Mouse (Mus musculus): ENCODE results near the gene Mapk8ip1. TPM values are rescaled to one million over a fixed set of nuclear protein-coding genes. Genes with fewer than 3 reads are reported as not detected.
A peak's percentile ranks its signal among the peaks of the same experiment; 100 is the strongest.

Gene Mapk8ip1
- total RNA-seq, 2 experiments from 2014 or later, result 24.1 to 27.2 TPM

DNA sequence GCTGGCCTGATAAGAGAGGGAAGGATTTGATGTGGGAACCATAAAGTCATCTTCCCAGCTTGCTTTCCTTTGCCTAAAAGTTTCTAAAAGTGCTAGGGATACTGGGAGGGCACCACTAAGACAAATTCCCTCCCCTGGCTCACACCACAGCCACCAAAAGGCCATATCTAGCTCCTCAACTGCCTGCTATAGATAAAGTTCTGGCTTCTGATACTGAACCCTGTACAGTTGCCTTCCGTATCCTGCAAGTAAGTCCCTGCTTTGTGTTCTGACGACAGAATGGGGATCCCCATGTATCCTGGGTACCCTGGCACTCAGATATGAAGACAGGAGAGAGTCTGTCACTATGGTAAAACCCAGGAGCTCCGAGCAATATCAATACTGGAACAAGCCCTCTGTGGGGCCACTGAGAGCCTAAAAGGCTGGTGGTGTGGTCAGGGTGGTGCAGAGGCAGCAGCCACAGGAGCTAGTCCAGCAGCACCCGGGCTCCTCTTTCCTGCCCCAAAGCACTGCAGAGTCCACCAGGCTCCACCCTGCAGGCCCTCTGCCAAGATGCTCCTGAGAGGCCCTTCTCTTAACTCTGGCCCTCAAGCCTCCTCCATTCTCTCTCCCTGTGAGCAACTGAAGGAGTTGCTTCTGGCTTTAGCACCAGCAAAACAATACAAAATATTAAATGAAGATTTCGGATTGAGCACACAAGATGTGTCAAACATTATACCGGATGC, 10.7 kb downstream of the Mapk8ip1 start:
- peak; percentile 55 for DNase-seq

DNA sequence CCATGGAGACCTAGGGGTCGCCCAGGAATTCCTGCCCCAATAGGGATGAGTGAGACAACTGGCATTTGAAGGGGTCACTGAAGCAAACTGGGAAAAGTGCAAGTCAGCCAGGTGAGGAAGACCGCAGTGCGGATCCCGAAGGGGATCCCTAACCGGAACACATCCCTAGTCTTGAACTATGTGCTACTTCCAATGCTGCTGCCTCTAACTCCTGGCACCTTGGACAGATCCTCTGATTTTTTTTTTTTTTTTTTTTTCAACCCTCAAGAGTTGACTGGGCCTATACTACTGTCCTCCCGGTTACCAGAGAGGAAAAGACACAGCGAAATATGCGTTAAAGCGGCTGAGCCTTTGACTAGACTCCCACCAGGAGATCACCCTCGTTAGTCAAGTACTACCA, 11.4 kb downstream of the Mapk8ip1 start:
- no peak for DNase-seq

DNA sequence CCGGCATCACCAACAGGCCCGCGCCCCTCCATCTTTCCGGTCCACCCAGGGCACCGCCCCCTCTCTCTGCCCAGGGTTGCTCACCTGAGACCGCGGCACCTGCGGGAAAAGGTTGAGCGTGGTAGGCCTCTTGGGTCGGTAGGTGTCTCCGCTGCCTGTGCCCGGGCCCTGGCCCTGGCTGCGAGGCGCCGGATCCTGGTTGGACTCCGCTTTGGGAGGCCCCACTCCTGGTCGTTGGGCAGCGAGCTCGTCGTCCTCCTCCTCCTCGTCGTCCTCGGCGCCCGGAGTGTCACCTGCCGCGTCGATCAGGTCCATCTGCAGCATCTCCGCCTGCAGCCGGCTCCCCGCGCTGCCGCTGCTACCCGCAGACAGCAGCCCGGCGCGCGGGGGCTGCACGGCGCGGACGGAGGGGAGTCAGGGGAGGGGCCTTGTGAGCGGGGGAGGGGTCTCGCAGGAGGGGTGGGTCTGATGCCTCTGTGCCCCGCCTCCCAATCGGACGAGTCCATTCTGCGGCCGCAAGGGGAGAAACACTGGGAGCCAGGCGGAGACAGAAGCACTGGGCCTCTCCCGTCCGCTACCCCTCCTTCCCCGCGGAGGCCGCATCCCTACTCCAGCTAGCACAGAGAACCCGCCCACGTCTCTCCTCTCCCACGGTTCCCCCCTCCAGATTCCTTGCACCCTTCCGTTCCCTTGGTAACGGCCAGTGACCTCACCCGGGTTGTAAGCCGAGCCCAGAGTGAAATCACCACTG, 12.0 kb downstream of the Mapk8ip1 start:
- peak; percentile 69 for DNase-seq

DNA sequence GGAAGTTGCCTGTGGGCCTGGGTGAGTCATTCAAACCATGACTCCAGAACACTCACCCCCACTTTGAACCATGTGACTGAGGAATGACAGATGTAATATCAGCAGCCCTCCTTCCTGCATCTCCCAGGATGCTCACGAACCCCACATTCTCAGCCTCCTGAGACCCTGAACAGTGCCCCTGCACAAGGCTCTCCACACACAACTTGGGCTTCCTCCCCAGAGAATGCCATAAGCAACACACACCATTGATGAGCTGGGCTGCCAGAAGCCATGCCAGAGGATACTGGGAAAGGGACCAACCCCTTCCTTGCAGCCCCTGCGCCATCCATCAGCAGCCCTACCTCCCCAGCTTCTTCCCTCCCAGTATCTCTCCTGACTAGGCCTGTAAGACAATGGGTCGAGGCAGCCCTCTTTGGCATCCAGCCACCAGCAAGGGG, 13.0 kb downstream of the Mapk8ip1 start:
- DNase-seq, result no peak

DNA sequence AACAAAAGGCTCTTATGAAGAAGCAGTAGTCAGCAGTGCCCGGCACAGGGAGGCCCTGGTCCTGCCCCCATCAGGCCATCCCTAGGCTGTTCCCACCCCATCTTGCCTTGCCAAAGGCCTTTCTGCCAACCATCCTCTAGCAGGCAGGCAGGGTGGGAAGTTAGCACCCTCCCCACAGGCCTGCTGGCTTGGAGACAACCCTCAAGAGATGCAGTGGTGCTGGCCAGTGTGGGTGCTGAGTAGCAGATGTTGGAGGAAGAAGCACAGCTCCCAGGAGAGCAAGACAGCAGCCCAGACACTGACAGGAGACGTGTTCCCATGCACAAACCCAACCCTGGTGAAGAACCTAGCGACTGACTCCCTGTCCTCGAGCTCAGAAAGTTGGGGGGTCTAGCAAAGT, 13.4 kb downstream of the Mapk8ip1 start:
- DNase-seq, result no peak

DNA sequence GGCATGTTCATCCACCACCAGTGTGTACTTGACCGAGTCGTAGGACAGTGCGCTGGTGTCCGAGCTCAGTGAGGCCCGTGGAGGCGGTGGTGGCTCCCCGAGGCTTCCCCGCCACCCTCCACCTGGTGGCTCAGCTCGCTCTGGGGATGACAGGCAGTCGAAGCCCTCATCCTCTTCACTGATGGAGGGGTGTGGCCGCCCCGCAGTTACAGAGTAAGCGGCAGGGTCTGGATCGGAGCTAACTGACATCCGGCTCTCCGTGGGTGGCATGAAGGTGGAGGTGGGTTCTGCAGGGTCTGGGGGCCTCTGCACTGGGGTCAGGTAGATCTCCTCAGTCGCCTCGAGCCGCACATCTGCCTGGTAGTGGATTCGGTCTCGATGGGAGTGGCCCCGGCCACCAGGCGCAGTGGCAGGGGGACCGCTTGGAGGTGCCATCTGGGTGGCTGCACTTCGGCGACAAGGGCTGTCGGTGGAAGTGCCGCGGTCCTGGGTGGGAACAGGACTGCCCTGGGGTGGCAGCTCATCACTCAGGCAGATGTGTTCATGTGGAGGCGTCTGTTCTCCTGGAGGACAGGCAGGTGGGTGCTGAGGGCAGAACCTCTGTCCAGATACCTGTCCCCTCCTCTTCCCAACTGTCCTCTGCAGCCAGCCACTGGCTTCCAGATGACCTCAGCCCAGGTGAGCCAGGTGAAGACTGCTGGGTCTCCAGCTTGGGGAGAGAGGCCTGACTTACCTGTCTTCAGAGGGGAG, 14.1 kb downstream of the Mapk8ip1 start:
- no peak for DNase-seq

DNA sequence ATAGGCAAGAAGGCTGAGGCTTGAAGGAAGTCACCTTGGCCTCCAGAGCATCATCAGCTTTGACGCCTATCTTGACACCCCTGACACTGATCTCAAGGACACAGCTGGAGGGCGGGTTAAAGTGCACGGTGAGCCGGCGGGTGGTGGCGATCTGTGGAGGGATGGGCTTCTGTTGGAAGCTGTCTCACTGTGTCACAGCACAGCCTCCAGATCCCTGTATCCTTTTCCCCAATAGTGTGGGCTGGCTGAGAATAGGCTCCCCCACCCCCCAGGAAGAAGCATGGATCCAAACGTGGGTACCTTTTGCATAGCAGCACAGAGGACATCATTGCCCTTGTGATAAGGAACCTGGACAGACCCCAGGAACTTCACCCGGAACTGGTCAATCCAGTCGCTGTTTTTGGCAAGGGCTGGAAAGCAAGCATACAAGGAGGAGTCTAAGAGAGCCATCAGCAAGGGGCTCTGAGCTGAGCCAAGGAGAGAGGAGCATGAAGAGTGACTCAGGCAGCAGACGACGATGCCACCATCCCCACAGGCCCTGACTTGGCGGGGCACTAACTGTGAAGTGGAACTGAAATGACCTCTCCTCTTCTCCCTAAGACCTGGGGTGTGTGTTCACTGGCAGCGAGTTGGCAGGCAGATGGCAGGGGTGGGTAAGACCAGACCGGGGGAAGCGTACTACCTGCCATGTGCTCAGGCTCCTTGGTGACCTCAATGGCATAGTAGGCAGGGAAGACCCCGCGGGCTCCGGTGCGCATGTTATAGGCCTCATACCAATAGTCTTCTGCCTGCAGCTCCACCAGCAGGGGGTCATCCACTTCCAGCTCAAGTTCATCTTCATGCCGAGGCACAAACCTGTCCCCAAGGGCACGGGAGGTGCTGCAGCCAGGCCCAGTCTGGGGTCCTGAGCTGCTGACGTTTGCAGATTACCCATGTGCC, 15.7 kb downstream of the Mapk8ip1 start:
- no peak for DNase-seq

DNA sequence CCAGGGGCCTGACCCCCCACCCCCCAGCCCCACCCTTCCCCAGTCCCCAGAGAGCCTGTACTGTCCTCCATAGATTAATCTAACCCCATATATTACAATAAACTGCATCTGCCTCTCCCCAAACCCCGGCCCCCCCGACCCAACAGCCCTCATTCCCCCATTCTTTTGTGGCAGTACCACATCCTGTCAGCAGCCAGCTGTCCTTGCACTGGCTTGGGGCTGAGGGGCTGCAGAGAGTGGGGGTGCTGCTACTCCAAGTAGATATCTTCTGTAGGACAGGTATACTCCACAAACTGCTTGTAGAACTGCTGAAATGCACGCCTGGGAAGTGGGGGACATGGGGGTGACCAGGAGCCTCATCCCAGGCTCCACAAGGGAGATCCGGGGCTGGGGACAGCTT, 17.0 kb downstream of the Mapk8ip1 start:
- no peak for DNase-seq

DNA sequence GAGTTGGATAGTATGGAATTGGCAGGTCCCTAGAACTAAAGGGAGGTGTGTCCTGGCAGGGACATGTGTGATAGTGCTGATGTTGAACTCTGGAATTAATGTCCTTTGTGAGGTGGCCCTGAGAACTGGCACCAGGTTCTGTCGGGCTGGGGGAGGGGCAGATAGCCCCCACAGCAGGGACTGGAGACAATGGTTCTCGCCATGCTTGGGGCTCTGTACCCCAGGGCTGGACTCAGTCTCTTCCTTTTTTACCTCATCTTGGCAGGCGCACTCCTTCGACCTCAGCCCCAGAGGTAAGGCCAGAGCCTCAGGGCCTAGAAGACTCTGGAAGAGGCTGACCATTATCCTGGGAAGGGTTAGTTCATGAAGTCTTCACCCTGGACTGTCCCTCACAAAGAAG, 18.3 kb downstream of the Mapk8ip1 start:
- DNase-seq, result no peak

DNA sequence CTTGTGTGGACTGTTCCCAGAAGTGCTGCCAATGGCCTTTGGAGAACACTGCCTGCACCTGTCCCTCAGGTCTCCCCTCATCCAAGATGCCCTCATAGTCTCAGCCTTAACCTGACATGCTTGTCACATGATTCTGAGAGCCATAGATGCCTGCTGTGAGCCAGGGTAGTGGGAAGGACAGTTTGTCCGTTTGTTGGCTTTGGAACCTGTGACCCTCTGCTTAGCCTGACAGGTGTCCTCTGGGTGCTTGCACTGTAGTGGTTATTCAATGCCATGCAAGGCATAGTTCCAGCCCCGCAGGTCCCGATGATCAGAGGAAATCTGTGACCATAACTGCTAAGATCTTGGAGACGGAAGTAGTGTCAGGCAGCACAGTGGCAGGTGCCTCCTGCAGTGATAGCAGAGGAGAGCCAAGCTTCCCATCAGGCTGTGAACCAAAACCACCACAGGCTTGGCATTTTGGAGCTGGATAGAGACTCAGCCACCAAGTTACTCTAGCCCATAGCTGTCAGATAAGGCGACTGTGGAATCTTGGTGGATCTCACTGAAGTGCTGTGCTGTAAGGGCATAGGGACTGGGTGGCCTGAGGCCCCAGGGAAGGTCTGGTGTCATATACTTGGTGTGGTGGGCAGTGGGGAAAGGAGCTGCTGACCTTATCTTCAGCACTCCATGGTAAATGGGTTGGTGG, 19.0 kb downstream of the Mapk8ip1 start, which contains the start of gene 1700029I15Rik:
Gene 1700029I15Rik, plus strand, starts transcription at position 638 of the 688 bp plus-strand sequence.
- DNase-seq, result no peak

DNA sequence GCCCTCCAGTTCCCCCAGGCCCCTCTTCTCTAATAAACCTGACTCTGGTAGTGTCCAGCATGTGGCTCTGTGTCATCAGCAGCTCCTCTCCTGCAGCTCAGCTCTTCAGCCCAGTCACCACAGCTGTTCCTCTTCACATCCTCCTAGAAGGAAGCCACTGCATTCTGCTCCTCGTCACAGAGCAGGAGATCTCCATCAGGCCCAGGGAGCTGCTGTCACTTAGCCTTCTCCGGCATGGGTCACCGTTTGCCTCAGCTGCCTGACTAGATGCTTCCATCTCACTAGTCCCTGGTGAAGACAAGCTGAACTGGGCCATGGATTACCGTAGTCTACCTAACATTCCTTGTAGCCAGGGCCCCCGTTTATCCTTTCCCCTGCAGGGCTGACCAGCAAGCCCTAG, 19.9 kb downstream of the Mapk8ip1 start:
- no peak for DNase-seq

DNA sequence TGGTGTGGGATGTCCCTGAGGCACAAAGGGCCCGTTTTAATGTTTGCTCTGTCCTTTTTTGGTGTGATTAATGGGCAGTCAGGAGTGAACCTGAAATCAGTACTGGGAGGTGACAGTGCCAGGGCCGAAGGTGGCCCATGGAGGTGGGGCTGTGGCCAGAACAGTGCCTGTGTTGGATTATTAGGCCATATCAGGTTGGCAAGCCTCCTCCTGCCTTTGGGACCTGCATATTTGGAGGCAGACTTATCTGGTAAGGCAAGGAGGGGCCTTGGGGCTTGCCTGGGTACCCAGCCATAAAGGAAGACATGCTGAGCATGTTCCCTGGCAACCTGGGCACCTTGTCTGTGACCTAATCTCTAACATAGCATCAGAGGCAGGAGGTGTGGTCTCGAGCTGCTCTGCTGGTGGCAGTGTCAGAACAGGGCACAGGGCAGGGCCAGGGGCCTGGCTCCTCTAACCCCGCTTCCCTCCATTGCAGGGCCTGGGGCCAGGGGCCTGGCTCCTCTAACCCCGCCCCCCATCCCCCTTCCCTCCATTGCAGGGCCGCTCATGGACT, 20.5 kb downstream of the Mapk8ip1 start:
- no peak for DNase-seq

DNA sequence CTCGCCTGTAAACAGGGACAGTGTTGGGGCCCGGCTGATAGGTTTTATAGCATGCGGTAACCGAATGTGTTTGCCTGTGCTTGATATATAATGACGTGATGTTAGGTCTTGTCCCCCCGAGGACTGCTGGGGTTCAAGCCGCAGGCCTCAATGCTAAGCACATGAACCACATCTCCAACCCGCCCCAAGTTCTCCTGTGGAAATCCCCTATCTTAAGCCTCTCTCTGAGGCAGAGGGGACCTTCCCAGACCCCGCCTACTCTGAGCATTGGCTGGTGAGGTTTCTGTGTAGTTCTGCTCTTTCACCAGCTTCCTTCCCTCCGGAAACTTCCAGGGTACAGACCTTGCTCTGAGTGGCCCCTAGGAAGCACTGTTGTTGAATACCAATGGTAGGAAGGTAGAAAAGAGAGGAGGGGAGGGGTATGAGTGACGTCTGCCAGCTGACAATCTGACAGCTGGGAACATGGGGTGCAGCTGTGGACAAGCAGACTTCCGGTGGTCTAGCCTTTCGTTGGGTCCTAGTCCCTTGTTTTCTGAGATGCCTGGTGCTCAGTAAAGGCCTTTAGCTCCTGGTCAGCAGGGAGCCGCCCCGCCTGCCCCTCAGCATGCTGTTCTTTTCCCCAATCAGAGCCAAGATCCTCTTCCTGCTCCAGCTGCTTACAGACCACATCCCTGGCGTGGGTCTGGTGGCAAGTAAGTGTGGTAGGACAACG, 21.1 kb downstream of the Mapk8ip1 start:
- DNase-seq, result no peak

DNA sequence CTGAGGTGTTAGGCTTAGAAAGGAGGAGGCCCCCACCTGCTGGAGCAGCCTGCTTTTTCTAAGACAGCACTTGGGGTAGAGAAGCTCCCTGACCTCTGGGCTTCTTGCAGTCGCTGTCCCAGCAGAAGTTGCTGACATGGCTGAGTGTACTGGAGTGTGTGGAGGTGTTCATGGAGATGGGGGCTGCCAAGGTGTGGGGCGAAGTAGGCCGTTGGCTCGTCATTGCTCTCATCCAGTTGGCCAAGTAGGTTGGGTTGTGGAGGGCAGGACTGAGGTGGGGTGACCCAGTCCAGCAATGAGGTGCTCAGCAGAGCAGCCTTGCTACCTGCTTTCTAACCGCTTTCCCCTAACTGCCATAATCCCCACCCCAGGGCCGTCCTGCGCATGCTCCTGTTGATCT, 23.7 kb downstream of the Mapk8ip1 start:
- no peak for DNase-seq

DNA sequence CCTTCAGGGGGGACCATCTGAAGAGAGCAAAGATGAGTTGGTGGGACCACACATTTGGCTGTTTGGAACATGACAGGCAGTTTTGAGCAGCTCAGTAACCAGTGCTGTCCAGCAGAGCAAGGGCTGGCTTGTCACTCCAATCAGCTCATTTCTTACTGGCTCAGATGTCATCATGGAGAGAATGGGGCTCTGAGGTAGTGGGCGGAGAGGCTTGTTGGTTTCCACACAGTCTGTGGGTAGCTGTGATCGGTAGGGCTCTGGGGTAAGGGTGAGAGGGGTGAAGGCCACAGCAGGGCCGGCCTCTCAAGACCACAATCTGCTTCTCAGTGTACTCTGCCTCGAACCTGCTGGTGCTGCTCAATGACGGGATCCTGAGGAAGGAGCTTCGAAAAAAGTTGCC, 24.8 kb downstream of the Mapk8ip1 start:
- DNase-seq, result no peak

DNA sequence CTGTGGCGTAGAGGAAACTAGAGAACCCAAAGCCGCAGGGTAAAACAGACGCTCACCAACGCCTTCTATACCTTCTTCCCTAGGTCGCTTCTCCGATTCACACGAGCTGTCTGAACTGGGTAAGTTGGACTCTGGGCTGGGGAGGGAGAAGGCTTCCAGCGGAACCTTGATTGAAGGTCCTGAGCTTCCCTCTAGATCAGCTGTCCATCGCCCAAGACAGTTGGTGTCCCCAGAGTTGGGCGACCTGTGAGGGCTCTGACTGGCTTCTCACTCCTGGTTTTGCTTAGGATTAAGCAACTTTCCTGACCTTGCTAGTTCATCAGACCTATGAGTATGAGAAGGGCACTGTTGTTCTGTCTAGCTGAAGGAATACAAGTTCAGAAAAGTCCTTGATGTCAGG, 25.3 kb downstream of the Mapk8ip1 start:
- no peak for DNase-seq

DNA sequence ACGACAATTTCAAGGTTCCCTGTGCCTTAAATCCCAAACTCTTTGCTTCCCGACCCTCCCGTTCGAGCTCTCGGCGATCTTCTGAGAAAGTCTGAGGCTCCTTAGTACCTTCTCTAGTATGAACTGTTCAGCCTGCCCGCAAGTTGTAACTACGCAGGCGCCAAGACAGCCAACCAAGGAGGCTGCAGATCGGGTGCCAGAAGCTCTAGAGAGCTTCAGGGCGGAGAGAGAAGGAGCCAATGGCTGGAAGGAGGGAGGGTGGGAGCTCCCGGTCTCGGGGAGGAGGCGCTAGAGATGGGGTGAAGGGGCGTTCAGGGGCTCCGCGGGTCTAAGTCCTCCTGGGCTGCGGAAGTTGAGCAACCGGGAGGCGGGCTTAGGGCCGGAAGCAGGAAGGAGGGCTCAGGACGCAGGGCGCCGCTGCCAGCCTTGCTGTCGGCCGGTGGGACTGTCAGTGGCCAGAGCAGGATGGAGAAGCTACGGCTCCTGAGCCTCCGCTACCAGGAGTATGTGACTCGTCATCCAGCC, 25.9 kb downstream of the Mapk8ip1 start:
- peak; percentile 90 for DNase-seq

DNA sequence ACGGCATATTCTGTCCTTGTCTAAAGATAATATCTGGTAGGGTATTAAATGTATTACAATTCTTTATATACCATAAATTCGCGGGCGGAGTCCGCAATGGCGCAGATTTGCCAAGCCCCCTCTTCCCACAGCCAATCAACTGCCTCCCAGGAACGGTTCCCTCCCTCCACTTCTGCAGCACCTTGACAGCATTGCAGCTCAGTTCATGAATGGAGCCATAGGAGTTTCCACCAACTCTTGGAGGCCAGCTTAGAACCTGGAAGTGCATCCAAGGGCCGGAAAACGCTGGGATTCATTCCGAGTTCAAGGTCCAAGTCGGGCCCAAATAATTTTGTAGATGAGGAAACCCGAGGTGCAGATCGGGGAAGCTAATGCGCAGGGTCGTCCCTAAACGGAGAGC, 26.5 kb downstream of the Mapk8ip1 start, which contains the start of the genes Pex16 and Large2:
Gene Pex16, plus strand, starts transcription at position 163 of the 400 bp plus-strand sequence.
Gene Large2, minus strand, starts transcription at position 356 of the 400 bp plus-strand sequence.
- DNase-seq, result no peak

DNA sequence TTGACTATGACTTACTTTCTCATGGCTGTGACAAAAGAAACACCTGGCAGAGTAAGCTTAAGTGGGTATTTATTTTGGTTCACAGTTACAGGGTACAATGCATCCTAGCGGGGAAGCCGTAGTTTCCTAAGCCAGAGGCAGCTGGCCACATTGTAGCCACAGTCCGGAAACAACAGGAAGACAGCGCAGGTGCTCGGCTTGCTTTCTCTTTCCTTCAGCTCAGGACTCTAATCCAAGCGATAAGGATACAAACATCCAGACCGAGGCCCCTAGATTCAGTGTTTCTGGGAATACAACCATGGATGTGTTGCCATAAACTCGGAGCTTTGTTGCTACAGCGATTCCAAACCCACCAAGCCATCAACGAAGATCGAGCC, 27.6 kb downstream of the Mapk8ip1 start:
- no peak for DNase-seq

Measured in gastrocnemius, postnatal 10 days (tissue).